Mouse (Mus musculus) neural tube, postnatal 0 days (tissue): Measurements from ENCODE around the gene Gm826. TPM values are rescaled to one million over a fixed set of nuclear protein-coding genes. Genes with fewer than 3 reads are reported as not detected.

ENCODE experiments used
- polyA plus RNA-seq: library from polyadenylated mRNA; unstranded; fragments of >200 nt; fragmentation: Nextera tagmentation; extraction: Ambion mirVana; gene quantifications from 2 replicates; pipeline ENCODE4 v1.2.1, GENCODE M21; 2015

Gm826 gene
- polyA plus RNA-seq = 0.35 TPM in 1 of 2 replicates, not detected in the other

GRCm38 (mm10) chr2:160334111-160334661, at the start of gene Gm826:
Gene Gm826 (minus strand): TSS chr2:160334162.

GRCm38 (mm10) chr2:160366980-160367338, 33.0 kb upstream of the Gm826 start, which contains the start of gene Mafb:
Gene Mafb (minus strand): TSS chr2:160367065.

Other genes with a start within 250 kb of the Gm826 start
- gene Mafb, start 32.9 kb upstream of the Gm826 start, polyA plus RNA-seq = 16.0 and 16.7 TPM in 2 replicates